Mouse (Mus musculus) common myeloid progenitor, adult 5-6 weeks (primary cell): Measurements from ENCODE around the gene Dlst. TPM values are rescaled to one million over a fixed set of nuclear protein-coding genes. Genes with fewer than 3 reads are reported as not detected.

ENCODE experiments used
- ATAC-seq: replicated peaks from 2 replicates; pipeline ENCODE4 v1.8.0; 2016; ENCODE audit warnings: low read depth, mild to moderate bottlenecking, moderate TSS enrichment, inconsistent platforms; ENCODE audit not compliant: poor library complexity, severe bottlenecking
- total RNA-seq: library from RNA; stranded (forward); fragments of 200-1000, 187-1606 nt; gene quantifications from 2 replicates; pipeline ENCODE4 v1.2.3, GENCODE M21; 2017

Dlst gene
- total RNA-seq, 1 experiment from 2014 or later = 185 TPM

- ATAC-seq = peak; percentile 89
Observed at GRCm38 (mm10) chr12:85176846-85177523, 66.4 kb downstream of the Dlst start.

DNA sequence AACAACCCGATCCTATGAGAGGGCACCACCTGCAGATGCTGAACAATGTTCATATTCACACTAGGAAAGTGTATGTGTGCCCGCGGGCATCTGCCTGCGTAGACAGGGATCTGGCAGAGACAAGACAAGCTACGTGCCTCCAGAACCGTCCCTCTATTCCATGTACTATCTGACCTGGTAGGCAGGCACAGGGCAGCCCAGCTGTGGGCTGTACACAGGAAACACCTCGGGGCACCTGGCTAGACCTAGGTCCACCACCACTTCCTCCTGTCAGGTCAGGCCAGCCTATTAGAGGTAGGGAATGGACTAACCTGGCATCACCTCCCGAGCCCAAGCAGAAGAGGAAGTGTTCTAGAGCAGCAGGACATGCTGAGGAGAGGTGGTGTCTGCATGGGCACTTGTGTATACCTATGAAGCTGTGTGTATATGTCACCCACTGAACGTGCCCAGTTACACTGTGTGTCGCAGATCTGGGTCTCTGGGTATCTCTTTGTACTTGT is 67.2 kb downstream of the Dlst start, which contains the start of gene Pgf:
Gene Pgf, minus strand, starts transcription at position 51 of the 500 bp plus-strand sequence.
- 0 out of 2 replicates have a peak, but pooled peaks have one; percentile 15 for ATAC-seq

GRCm38 (mm10) chr12:85178294-85178693 is 67.7 kb downstream of the Dlst start:
- ATAC-seq = no peak

DNA sequence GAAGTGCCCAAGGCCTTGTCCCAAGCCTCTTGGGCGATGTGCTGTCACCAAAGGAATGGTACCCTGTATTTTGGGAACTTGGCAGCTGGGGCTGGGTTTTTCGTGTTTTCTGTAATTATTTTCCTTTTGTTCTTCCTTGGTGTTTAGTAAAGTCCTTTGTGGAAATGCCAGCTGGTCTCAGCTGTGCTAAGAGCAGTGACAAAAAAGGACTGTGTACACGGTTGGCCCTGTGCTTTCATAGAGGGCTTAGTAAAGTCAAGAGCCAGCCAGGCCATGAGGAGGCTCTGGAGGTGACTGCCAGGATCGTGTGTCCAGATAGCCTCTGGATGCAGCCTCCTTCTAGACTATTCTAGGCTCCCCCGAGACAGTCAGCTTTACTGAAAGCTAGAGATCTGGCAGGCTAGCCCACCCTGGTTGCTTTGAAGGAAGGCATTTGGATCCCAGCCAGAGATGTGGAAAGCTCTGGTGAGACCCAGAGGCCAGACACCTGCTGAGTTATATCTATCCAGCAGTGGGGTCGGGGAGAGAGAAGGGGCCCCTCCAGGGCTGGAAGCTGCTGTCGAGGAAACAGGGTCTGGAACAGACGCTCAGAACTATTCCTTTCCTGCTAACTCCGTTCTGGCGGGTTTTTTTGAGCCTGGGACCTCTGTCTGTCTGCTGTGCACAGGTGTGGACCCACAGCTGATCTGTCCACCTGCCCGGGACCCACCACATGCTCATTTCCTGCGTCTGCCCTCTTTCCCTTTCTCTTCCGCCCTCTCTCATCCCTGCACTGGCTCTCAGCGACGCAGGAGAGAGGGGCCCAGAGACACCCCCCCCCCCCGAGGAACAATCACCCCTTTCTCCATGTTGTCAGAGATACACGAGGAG is 71.1 kb downstream of the Dlst start:
- ATAC-seq = no peak

DNA sequence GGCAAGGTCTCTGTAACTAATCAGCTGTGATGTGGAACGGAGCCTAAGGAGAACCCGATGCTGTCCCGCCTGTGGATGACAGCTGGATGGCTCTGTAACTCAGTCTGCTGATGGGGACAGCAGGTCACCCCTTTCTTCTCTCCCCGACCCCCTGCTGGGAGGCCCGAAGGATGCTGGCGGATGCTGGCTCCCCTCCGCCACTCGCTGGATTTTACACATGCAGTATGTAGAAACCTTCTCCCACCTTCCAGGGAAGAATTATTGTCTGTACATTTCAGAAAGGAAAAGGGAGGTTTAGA is 71.7 kb downstream of the Dlst start:
- no peak for ATAC-seq

GRCm38 (mm10) chr12:85182898-85183297 is 72.3 kb downstream of the Dlst start:
- peak; percentile 51; the same call in 1 of the 2 replicates for ATAC-seq

DNA sequence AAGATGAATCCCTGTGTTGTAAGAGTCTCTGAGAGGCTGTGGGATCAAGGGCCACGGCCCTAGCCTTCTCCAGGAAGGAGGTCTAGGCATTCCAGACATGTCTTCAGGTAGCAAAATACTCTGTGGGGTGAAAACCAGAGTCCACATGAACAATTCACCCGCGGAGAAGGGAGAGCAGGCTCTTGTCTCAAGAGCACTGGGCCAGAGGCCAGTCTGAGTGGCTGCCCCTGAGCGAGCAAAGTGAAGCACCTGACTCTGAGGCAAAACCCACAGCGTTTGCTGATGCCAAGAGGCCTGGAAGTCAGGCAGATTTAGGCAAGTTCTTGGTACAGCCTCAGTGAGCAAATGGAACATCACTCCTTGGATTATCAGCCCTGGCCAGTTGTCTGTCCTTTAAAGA is 73.5 kb downstream of the Dlst start:
- no peak for ATAC-seq

Other genes starting within 250 kb of the Dlst start
- gene Ltbp2, start 234.3 kb upstream of the Dlst start, total RNA-seq = not detected in 2 replicates
- gene Fcf1, start 139.9 kb upstream of the Dlst start, total RNA-seq = 121 and 151 TPM in 2 replicates
- gene Arel1, start 139.9 kb upstream of the Dlst start, total RNA-seq = 26.7 and 29.2 TPM in 2 replicates
- 110 and 112 TPM in 2 replicates for gene Ylpm1, start 114.5 kb upstream of the Dlst start, total RNA-seq
- 3.7 and 5.9 TPM in 2 replicates for gene Prox2, start 74 bp upstream of the Dlst start, total RNA-seq
- 0.15 TPM in 1 of 2 replicates, not detected in the other for gene Rps6kl1, start 40.4 kb downstream of the Dlst start, total RNA-seq
- gene Pgf, start 67.0 kb downstream of the Dlst start, total RNA-seq = not detected in 2 replicates
- 82.3 and 89.5 TPM in 2 replicates for gene Eif2b2, start 108.6 kb downstream of the Dlst start, total RNA-seq
- 11.8 and 14.3 TPM in 2 replicates for gene Mlh3, start 159.8 kb downstream of the Dlst start, total RNA-seq
- gene Acyp1, start 177.6 kb downstream of the Dlst start, total RNA-seq = 46.1 and 81.3 TPM in 2 replicates
- gene Zc2hc1c, start 177.8 kb downstream of the Dlst start, total RNA-seq = 0.27 and 0.58 TPM in 2 replicates
- gene Nek9, start 228.5 kb downstream of the Dlst start, total RNA-seq = 30.5 and 33.5 TPM in 2 replicates